Mouse (Mus musculus) kidney, adult 2 months (tissue): Measurements from ENCODE around the gene Zmym2.

ENCODE experiments used
- CTCF ChIP-seq: fragments of 200-500 bp; conservative IDR thresholded peaks from 2 replicates; pipeline ENCODE4 v1.5.1; 2011; ENCODE audit warnings: low read depth, mild to moderate bottlenecking, control low read depth, low read length, moderate library complexity, mixed read lengths; ENCODE audit not compliant: insufficient read depth, insufficient read length
- POLR2A ChIP-seq: fragments of 200-500 bp; IDR thresholded peaks from one replicate; pipeline ENCODE4 v1.6.1; 2011; ENCODE audit warnings: low read depth, low read length, control low read depth

DNA sequence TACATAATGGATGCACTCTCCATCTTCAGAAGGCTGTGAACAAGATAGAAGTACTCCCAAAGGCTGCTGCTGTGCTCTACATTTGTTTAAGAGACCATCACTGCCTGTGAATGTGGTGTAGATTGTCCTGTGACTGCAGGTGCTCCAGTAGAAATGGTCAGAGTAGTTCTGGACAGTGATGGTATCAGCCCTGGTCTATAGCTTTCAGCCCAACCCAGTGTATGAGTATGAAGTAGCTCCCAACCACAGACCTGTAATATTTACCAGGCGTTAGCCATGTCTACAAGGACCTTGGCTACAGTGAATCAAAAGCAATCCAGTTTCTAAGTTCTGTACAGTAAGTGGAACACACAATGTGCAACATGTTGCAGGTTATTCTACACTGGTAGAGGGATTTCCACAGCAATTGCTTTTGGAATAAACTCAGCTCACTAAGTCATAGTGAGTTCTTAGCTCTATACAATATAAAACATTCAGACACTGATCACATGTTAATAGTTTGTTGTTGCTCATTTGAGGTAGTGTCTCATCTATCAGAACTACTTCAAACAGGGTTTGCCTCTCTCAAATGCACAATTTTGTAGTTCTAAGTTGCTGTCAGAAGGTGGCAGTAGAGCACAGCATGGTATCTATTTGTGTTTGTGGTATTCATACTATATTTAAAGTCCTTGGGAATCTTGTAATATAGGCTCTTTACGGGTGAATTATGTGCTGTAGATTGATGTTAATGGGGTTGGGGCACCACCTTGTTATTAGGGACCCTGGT is 77.7 kb downstream of the Zmym2 start:
- TF ChIP-seq CTCF: no peak
- no peak for TF ChIP-seq POLR2A
